Mouse (Mus musculus): ENCODE measurements around the gene Aqp11. TPM values are rescaled to one million over a fixed set of nuclear protein-coding genes. Genes with fewer than 3 reads are reported as not detected.

The Aqp11 gene
- under 1 TPM; 0.13 to 0.43 TPM for total RNA-seq (2023)

DNA sequence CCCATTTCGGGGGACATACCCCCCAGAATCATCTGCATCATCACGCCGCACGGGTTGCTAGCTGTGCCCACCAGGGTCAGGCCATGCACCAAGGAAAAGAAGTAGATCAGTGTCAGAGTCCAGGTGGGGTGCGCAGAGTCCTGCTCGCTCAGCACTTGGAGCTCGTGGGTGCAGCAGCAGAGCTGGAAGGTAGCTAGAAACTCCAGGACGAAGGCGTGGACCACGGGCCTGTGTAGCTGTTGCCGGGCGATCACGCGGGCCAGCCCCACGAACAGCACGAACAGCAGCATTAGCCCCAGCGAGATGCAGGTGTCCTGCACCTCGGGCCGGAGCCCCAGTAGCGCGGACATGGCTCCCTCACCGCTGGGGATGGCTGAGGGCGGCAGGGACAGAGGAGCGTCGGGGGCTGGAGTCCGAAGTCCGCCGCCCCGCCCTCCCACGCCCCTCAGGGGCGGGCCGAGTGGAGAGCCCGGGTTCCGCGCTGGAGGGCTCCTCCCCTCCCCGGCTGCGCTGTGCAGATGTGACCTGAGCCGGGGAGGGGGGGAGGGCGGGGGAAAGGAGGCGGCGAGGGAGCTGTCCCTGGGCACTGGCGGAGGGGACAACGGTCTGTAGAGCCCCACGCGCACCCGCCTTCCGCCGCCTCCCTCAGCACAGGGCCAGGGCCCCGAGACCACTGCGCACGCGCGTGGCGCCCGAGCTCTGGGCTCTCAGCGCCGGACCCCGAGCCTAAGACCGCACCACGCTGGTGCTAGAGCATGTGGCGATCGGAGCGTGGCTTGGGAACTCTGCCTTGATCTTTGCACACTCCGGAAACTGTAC lies at the start of gene Aqp11:
Aqp11 (minus strand) TSS at position 652 of the 819 bp plus-strand sequence.

DNA sequence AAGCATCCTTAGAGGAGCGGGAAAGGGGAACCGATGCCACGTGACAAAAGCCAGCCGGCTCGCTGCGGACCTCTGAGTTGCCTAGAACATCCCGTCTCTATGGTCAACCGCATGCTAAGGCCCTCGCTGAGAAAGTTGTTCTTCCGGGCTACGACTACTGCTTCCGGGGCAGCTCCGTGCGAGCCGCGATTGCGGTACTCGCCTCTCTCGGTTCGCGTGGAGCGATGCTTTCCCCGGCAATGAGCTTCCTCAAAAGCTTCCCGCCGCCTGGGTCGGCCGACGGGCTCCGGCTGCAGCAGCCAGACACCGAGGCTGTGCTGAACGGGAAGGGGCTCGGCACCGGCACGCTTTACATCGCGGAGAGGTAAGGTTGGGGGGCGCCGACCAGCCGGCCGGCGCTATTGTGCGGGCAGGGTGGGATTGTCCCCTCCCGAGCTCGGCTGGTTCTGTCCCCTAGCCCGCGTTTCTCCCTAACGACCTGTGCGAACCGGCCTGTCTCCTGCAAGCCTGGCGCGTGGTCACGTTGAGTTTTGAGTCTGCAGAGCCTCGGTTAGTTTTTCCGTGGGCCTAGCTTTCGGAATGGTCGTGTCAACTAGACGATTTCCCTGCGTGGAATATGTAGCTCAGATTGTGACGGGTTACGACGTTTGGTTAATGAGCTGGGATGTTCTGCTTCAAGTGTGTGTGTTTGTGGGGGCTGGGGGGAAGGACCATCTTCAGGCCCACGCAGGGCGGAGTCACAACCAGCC lies 41.4 kb downstream of the Aqp11 start, which contains the start of gene Clns1a:
Clns1a (plus strand) TSS at position 129 of the 749 bp plus-strand sequence.

Other genes starting within 250 kb of the Aqp11 start
- gene Aamdc, start 158.8 kb downstream of the Aqp11 start, total RNA-seq (2023), result 1 to 10 TPM; 7.2 to 9.1 TPM
- 10 to 100 TPM; 50.4 to 58.4 TPM for gene Rsf1, start 158.4 kb downstream of the Aqp11 start, total RNA-seq (2023)
- gene Clns1a, start 41.7 kb downstream of the Aqp11 start, total RNA-seq (2023), result 10 to 100 TPM; 39.6 to 44.3 TPM
- gene Pak1, start 50.3 kb upstream of the Aqp11 start, total RNA-seq (2023), result 10 to 100 TPM; 44.4 to 44.8 TPM
- not detected for gene Gdpd4, start 181.7 kb upstream of the Aqp11 start, total RNA-seq (2023)

Measured in monocyte, adult 59 days (primary cell).